Mouse (Mus musculus) ES-CJ7 (cell line): Measurements from ENCODE around the gene Gjc1.

Experiments used
- DNase-seq: peaks from one replicate; pipeline ENCODE4 v3.0.0; 2011; ENCODE audit warnings: low read depth, low spot score

Gjc1 gene

GRCm38 (mm10) chr11:102819021-102819782, at the start of gene Gjc1:
Gene Gjc1 (minus strand): TSS chr11:102819700.
- DNase-seq, result peak; percentile 97

GRCm38 (mm10) chr11:102864272-102864671, 44.8 kb upstream of the Gjc1 start:
- peak; percentile 59 for DNase-seq

GRCm38 (mm10) chr11:102859933-102860332, 40.4 kb upstream of the Gjc1 start:
- DNase-seq, result no peak

- no peak for DNase-seq
These were observed 39.5 kb upstream of the Gjc1 start for GRCm38 (mm10) chr11:102858951-102859350.

DNA sequence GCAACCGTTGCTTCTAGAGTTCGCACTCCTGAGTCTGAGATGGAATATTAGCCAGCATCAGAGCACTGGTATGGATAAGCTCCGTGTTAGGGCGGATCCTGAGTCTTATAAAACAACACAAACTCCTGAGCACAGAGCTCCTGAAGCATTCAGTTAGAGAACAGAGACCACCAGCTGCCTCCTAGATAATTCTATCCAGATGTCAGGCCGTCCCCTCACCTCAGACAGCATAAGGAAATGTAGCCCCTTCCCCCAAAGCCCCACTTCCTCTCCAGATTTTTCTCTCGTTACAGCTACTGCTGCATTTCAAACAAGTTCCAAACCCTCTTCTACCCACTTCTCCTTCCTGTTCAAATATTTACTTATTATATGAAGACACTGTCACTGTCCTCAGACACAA, 36.4 kb upstream of the Gjc1 start:
- no peak for DNase-seq

DNA sequence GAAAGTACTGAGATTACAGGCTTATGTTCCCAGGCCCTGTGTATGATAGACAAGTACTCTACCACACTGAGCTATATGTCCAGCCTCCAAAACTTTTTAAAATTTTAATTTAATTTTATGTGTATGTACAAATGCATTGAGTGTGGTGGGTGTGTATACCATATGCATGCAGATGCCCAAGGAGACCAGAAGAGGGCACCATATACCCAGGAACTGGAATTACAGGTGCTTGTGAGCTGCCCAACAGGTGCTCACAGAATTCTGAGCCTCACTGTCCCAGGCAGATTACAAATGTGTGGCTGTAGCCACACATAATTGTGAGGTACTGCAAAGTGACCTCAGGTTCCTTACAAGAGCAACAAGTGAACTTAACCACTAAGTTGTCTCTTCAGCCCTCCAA, 34.3 kb upstream of the Gjc1 start:
- DNase-seq, result peak; percentile 64

DNA sequence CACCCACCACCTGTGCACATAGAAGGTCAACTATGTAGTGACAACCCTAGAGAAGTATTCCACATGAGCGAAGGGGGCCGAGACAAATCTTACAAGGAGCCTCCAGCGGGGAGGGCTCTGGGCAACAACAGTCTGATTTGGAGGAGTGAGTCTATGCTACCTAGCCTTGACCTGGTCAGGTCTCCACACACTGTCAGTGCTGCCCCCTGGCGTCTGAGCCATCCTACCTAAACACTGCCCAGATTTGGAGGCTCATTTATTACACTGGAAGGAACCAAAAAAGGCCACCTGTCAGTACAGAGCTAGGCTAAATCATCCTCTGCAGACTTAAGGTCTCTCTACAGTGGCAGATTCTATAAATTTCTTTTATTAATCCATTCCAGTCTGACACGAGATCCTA, 32.4 kb upstream of the Gjc1 start:
- DNase-seq, result peak; percentile 81

- no peak for DNase-seq
These were observed 26.4 kb upstream of the Gjc1 start for GRCm38 (mm10) chr11:102845926-102846325.

- no peak for DNase-seq
These were observed 19.2 kb upstream of the Gjc1 start for GRCm38 (mm10) chr11:102838616-102839150.

DNA sequence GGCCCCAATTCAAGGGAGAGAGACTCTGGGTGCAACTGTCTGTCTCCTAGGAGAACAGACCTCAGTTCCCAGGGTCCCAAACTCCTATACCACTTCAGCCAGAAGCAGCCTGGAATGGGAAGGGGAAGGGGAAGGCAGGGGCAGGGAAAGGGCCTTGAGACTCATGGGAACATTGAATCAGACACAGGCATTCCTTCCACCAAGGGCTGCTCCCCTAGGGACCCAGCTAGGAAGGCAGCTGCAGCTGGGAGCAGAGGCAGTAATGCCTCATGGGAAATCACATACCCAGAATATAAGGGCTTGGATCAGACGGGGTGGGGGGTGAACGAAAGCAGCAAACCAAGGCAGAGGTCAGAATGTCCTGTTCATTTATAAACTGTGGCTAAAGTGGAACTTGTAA, 18.6 kb upstream of the Gjc1 start:
- no peak for DNase-seq

- no peak for DNase-seq
These were observed 17.9 kb upstream of the Gjc1 start for GRCm38 (mm10) chr11:102837385-102837784.

- no peak for DNase-seq
These were observed 16.6 kb upstream of the Gjc1 start for GRCm38 (mm10) chr11:102836146-102836545.

DNA sequence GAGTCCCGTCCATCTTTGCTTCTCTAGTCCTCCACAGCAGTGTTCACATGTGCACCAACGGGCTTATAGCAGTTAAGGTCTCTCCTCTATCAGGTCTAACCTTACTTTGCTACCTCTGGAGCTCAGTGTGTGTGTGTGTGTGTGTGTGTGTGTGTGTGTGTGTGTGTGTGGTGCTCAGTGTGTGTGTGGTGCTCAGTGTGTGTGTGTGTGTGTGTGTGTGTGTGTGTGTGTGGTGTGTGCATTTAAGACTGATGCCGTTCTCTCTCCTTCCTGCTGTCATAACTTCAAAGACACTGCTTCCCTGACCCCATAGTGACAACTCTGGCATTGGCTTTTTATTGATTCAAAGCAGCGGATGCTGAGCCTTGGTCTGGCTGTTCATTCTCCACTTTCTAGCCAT, 16.0 kb upstream of the Gjc1 start, which contains the start of gene Higd1b:
Gene Higd1b (plus strand): TSS at position 301 of the 400 bp plus-strand sequence.
- DNase-seq, result no peak

- no peak for DNase-seq
These were observed 14.7 kb upstream of the Gjc1 start for GRCm38 (mm10) chr11:102834219-102834618.

DNA sequence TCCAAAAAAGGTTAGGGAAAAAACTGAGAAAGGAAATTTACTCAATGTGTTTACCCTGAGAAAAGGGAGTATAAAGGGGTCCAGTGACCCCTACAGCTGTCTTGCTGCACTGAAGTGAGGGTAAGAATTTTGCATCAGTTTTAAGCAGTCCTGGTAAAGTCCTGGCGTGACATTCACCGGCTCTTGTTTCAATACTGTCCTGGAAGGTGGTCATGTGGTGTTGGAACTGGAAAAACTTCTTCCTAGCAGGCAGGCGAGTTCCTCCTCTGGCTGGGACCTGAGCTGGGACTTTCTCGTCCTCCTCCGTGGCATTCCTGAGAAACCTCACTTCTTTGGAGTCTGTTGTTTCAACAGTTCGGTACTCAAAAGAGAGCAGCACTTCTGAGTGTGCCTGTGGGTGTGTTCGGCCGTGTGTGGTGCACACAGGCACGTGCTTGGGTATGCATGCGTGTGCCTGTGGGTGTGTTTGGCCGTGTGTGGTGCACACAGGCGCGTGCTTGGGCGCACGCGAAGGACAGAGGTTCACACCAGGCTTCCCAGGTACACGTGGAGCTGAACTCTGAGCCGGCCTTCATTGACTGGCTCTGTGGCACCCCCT, 13.3 kb upstream of the Gjc1 start:
- DNase-seq, result no peak

GRCm38 (mm10) chr11:102830276-102830675, 10.8 kb upstream of the Gjc1 start:
- DNase-seq, result no peak

DNA sequence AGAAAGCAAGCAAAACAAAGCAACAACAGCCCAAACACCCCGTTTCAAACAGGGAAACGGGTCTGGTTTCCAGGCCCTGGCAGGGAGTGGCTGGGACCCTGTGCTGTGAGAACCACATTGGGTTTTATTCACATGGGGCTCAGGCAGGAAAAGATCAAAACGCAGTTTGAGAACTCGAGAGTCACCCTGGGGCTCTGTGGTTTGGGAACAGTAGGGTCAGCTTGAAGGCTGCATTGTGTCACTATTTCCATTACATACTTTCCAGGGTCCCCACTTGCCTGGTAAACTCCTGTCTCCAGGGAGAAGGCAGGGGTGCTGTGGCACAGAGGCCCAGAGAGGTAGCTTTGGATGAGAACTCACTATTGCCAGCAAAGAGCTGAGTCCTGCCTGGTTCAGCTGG, 7.6 kb upstream of the Gjc1 start:
- no peak for DNase-seq

DNA sequence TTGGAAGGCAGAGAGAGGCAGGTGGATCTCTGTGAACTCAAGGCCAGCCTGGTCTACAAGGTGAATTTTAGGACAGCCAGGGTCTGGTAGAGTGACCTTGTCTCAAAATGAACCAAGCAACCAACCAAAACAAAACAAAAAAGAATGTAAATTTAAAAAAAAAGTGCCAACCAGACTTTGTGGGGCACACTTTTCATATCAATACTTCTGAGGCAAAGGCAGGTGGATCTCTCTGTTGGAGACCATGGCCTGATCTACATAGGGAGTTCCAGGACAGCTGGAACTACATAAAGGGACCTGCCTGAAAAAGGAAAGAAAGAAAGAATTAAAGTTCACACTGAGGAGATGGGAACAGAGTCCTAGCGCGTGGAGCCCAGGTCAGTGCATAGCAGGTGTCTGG, 7.0 kb upstream of the Gjc1 start:
- peak; percentile 81 for DNase-seq

GRCm38 (mm10) chr11:102821231-102821630, 1.7 kb upstream of the Gjc1 start:
- peak; percentile 84 for DNase-seq

DNA sequence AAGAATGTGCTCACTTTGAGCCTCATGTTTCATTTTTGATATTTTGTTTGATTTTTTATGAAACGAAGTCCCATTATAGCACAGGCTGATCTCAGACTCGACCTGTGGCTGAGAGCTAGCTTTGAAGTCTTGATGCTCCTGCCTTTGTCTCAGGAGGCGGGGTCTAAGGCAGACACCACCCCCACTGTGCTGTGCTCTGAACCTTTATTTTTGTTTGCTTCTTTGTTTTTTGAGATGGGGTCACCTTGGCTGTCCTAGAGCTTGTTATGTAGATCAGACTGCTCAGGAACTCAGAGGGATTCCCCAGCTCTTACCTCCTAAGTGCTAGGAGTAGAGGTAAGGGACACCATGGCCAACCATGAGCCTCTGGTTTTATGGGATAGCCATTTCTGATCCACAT, 932 bp upstream of the Gjc1 start:
- DNase-seq, result peak; percentile 99

- DNase-seq, result peak; percentile 48
These were observed 384 bp upstream of the Gjc1 start for GRCm38 (mm10) chr11:102819783-102820385.
